In genomic region chr11:39883305-39883704, GRCm38 (mm10) we compare ENCODE assay signal across 20 mouse cellular contexts.
"Had no signal": no experiment of that assay in that cellular context is flagged by ENCODE, and none has a peak within 500 bp of the region (broad histone marks: within the 10 kb centered on the region; RNA-seq: fewer than 3 reads in every experiment).

No protein-coding gene starts in this region.

- H3K27ac ChIP-seq: liver, embryonic 13.5 days; liver, embryonic 15.5 days; lung, embryonic 15.5 days; macrophage; midbrain, embryonic 13.5 days; midbrain, embryonic 15.5 days had no signal

- ATAC-seq: liver, postnatal 0 days; lung, postnatal 0 days; midbrain, embryonic 13.5 days; midbrain, embryonic 15.5 days had no signal

- DNase-seq: liver, embryonic 13.5 days; liver, postnatal 0 days; lung, adult 2 months; lung, postnatal 14 days; lung, postnatal 36 days; right cerebral cortex, adult 18-20 months; right cerebral cortex, postnatal 25 days; right cerebral cortex, postnatal 4 days; spleen, adult 18-20 months; thymus, adult 18-20 months; thymus, postnatal 14 days; thymus, postnatal 36 days had no signal

- H3K9me3 ChIP-seq: liver, embryonic 13.5 days; liver, embryonic 15.5 days; lung, embryonic 15.5 days; megakaryocyte, embryonic 14.5 days; midbrain, embryonic 13.5 days; midbrain, embryonic 15.5 days had no signal

- H3K36me3 ChIP-seq: liver, embryonic 13.5 days; liver, embryonic 15.5 days; lung, embryonic 15.5 days; midbrain, embryonic 13.5 days; midbrain, embryonic 15.5 days had no signal

- H3K4me1 ChIP-seq: liver, embryonic 13.5 days; liver, embryonic 15.5 days; lung, embryonic 15.5 days; megakaryocyte, embryonic 14.5 days; midbrain, embryonic 13.5 days; midbrain, embryonic 15.5 days had no signal

- H3K27me3 ChIP-seq: liver, embryonic 13.5 days; liver, embryonic 15.5 days; lung, embryonic 15.5 days; megakaryocyte, embryonic 14.5 days; midbrain, embryonic 13.5 days; midbrain, embryonic 15.5 days had no signal

- H3K4me3 ChIP-seq: liver, embryonic 13.5 days; liver, embryonic 15.5 days; lung, embryonic 15.5 days; megakaryocyte, embryonic 14.5 days; midbrain, embryonic 13.5 days; midbrain, embryonic 15.5 days had no signal

- H3K4me2 ChIP-seq: liver, embryonic 13.5 days; liver, embryonic 15.5 days; lung, embryonic 15.5 days; midbrain, embryonic 11.5 days; midbrain, embryonic 13.5 days; midbrain, embryonic 15.5 days had no signal

- H3K9ac ChIP-seq: liver, embryonic 13.5 days; liver, embryonic 15.5 days; liver, postnatal 0 days; lung, embryonic 15.5 days; midbrain, embryonic 13.5 days; midbrain, embryonic 15.5 days had no signal
